Mouse (Mus musculus) liver, embryonic 14.5 days (tissue): ENCODE measurements around the gene Slc28a2.
"Not testable (repeated sequence)": the region's sequence is repeated elsewhere in the genome, so short reads cannot be mapped to it uniquely, and the experiment has no call there.

ENCODE experiments used
- CTCF ChIP-seq: IDR thresholded peaks from 2 replicates; pipeline ENCODE4 v1.5.1; 2016; ENCODE audit warnings: antibody characterized with exemption, low read depth, control low read depth
- EP300 ChIP-seq: IDR thresholded peaks from 2 replicates; pipeline ENCODE4 v1.6.1; 2016; ENCODE audit warnings: antibody characterized with exemption, low read depth

DNA sequence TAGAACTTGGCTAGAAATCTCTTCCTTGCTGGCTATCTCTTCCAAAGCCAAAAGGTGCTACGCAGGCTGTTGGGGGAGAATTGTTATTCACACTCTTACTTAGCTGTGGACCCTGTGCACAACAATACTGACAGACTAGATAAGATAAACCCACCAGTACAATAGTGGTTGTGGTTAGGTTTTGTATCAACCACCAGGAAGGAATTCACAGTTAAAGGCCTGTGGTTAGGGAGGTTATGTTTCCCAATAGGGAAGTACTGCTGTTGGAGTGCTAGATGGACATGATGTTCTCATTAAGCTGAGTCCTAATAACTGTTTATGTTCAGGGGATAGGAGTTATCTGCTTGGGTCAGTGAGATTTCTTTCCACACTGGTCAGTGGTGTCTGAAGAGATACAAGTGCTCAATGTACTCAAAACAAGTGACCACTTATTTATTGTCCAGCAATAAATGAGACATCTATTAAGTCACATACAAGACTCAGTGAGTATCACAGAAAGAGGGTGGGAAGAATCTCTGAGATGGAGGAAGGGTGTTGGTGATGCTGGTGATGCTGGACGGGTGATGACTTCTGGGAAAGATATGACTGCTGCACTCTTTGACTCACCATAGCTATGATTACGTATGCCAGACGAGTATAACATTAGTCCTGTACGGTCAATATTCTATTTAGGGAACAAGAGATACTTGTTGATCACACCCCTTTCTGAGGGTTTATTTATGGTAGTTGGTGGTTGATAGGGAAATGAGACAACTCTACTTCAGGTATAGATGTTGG, 12.6 kb downstream of the Slc28a2 start:
- not testable (repeated sequence) for TF ChIP-seq CTCF, EP300
